19 mouse cellular contexts compared by ENCODE assay signal in genomic region chr3:41078673-41079072, GRCm38 (mm10). TPM values are rescaled to one million over a fixed set of nuclear protein-coding genes. Genes with fewer than 3 reads are reported as not detected.
DNase-seq lines count a peak whose midpoint lies in the region.
"Had no signal": no experiment of that assay in that cellular context is flagged by ENCODE, and none has a peak within 500 bp of the region (broad histone marks: within the 10 kb centered on the region; RNA-seq: fewer than 3 reads in every experiment).

No protein-coding gene starts in this region.

- intact Hi-C loops in heart, postnatal 36 days (cut with DNase I), result no loop called here

- peak; percentile 33 for DNase-seq in heart, adult 11 months
- no peak for DNase-seq in heart, postnatal 36 days
- DNase-seq in adipocyte (ENCODE audit: low spot score), result peak; percentile 57
- DNase-seq in fat pad, adult 2 months (ENCODE audit: extremely low read depth, low read depth, low spot score), result peak; percentile 74
- no peak for DNase-seq in lung, postnatal 10 days
- no peak for DNase-seq in spleen, postnatal 10 days (ENCODE audit: low spot score in 2 of 2)
- DNase-seq in cerebellum, adult 11 months, result no peak
- DNase-seq: adrenal gland, adult 2 months; adrenal gland, adult 8-10 months; adrenal gland, postnatal 10 days; adrenal gland, postnatal 14 days; adrenal gland, postnatal 25 days; adrenal gland, postnatal 36 days; B cell, adult 2 months; cerebellum, adult 11-12 months; cerebellum, adult 18-20 months; cerebellum, adult 2 months; cerebellum, adult 8-10 months had no signal

- peaks cover 2% of the 10 kb centered on the region; the same call in 1 of the 2 replicates for H3K4me1 ChIP-seq in brown adipose tissue, adult 24 weeks (ENCODE audit: control insufficient read depth, insufficient read depth, insufficient read length, low read length)

- H3K27ac ChIP-seq in brown adipose tissue, adult 24 weeks (replicated peaks; ENCODE audit: low read depth, low read length), result 0 out of 2 replicates have a peak overlapping the region, but pooled peaks have one; percentile 15

- H3K4me3 ChIP-seq in brown adipose tissue, adult 24 weeks (ENCODE audit: insufficient read depth, low read depth, low read length), result no peak overlapping the region

RNA-seq across cellular contexts. Expression of gene Pgrmc2, which starts 4.2 kb away (rescaled TPM):
- 10 to 100 TPM; 31.8 to 36.0 TPM for total RNA-seq in heart, postnatal 36 days (2021)
- polyA plus RNA-seq in brown adipose tissue, adult 24 weeks (2012; ENCODE audit: insufficient read depth, insufficient read length, missing spikeins), result 70.7 and 98.3 TPM in 2 replicates

Comparison
In these comparisons a context has a peak if more than half of its experiments do, and no peak if none do; other contexts are left out.
1. DNase-seq: peak in heart, adult 11 months (single experiment), adipocyte (single experiment) and fat pad, adult 2 months (single experiment); none in heart, postnatal 36 days (0 of 2), lung, postnatal 10 days (single experiment), spleen, postnatal 10 days (0 of 2) and cerebellum, adult 11 months (single experiment).